Mouse (Mus musculus) layer of hippocampus, postnatal 14 days (tissue): ENCODE data around the gene Wdsub1. TPM values are rescaled to one million over a fixed set of nuclear protein-coding genes. Genes with fewer than 3 reads are reported as not detected.

Experiments
- DNase-seq, 2 experiments: peaks; one replicate each; pipeline ENCODE4 v3.0.0; 2021 to 2022; ENCODE audit warnings: low spot score in 2 of 2, mixed read lengths in 1 of 2
- total RNA-seq, 2 experiments: library from RNA; stranded (reverse); gene quantifications; 2 replicates each; pipeline ENCODE4 v1.2.3; 2021

Gene Wdsub1
- total RNA-seq, 2 experiments from 2014 or later: 17.6 to 19.3 TPM

DNA sequence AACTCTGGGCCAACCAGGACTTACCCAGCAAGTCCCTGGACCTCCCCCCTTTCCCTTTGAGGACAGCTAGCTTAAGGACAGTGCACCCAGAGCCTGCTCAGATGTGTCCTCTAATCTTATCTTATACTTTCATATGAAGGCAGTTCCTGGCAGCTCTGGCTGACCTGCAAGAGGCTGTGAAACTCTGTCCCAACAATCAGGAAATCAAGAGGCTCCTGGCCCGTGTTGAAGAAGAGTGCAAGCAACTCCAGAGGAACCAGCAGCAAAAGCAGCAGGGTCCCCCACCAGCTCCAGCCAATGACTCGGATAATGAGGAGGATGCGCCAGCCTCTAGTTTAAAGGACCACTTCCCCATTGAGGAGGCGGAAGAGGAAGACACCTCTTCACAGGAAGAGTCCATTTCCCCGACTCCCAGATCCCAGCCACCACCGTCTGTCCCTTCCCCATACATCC lies 39.8 kb downstream of the Wdsub1 start:
- no peak for DNase-seq

DNA sequence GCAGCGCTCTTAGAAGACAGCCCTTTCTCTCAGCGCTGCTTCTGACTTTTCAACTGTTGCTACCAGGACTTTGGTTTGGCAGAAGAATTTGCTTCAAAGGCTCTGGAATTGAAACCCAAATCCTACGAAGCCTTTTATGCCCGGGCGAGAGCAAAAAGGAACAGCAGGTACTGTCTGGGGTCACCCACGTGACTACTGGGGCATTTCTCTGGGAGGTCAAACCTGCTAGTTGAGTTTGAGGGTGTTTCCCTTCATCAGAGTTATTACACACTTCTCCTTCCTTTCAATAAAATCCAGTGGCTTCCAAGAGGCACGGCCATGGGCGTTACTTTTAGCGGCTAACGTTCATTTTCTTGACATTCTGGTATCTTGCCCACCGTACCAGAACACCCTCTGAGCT lies 40.4 kb downstream of the Wdsub1 start:
- no peak for DNase-seq

DNA sequence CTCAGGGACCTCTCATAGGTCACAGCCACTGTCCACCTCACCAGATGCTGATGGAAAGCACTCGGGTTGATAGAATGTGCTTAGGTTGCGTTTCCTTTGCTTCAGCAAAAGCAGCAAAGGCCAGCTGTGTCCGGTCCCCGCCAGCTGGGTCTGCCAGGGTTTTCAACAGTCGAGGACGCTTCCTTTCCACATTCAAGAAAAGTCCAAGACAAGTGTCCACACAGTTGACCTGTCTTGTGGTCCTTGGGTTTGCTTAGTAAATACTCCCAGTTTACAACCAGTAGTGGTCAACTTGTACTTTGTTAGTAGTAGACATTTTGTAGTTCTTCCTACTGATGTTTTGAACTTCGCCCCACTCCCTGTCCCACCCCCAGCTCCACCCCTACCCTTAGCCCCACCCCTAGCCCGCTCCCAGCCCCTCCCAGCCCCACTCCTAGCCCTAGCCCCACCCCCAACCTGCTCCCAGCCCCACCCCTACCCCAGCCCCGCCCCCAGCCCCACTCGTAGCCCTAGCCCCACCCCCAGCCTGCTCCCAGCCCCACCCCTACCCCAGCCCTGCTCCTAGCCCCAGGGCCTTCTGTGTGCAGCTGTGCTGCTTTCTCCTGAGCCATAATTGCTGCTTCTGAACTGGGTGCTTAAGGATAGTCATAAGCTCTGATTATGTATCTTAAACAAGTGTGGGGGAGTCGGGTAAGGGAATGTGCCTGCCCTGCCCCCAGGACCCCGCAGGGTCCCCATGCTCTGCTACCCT lies 41.0 kb downstream of the Wdsub1 start:
- DNase-seq: no peak

DNA sequence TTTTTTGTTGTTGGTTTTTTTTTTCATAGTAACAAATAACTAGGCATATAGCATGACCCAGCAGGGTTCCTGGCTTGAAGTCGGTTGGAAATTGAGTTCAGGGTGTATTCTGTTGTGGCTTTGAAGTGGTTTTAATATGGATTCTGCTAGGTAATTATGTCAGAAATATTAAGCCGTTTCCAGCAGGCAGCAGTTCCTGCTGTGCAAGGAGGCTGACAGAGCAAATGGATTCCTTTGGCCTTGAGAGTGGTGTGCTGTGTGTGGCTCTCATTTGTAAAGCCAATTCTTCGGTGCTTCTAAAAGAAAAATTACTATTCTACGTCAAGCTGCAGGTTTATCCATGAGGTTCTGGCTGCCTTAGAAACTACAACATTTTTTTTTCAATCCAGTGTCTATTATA lies 42.2 kb downstream of the Wdsub1 start:
- DNase-seq: no peak

DNA sequence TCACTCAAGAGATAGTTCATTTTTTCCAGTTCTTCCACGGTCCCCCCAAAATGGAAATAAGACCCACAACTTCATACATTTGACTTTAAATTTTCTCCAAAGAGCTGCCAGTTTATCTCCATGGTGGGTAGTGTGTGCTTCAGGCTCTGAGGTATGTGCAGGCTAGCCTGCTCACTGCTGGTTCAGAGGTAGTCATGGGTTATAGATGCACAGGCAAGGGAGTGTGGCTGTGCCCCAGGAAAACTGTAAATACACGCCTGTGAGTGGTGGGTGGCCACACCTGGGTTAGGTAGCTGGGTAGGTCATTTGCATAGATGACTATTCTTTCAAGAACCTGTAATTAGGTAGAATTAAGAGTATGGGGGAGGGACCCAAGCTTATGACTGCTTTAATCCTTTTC lies 42.6 kb downstream of the Wdsub1 start:
- no peak for DNase-seq

DNA sequence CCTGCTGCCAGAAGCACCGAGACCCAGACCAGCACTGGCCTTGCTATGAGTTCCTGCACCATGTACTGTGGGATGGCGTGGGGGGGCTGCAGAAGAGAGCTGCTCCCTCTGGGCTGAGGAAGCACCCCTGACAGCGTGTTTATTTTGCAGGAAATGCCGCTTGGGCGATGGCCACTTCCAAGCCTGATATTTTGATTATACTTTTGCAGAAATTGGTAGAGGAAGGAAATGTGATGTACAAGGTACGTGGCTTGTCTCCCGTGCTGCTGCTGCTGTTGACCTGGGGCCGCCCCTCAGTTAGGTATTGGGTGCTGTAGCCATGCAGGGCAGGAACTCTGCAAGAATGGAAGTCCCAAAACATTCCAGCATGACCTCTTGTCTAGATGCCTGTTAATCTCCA lies 43.6 kb downstream of the Wdsub1 start:
- DNase-seq: no peak

DNA sequence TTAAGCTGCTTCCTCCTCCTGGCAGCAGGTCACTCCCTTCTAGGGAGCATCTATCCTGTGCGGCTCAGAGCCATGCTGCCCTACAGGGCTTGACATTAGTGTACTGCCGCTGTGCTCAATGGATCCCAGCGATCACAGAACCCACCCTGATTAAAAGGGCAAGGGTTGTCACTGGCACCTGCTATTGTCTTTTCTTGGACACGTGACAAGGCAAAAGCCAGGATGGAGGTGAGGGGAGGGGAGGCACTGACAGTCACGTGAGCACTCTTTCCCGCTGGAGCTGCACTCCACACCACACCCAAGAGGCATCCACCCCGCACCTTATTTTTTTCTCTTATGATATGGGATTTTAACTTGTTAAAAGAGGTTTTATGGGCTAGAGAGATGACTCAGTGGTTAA lies 50.6 kb downstream of the Wdsub1 start:
- no peak for DNase-seq

DNA sequence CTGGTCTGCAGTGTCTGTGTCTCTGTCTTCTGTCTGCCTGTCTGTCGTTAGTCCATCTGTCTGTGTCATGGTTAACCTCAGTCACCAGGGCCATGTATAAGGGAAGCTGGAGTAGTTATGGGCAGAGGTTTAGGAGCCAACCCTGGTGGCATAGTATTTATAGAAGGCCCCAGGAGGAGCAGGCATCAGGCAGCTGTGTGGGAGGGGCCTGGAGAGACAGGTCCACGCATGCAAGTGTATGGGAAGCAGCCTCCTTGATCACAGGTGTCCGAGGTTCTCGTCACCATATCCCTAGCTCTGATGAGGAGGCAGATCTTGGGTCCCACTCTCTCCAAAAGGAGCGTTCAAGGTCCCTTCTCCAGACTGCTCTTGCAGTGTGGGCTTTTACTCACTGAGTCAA lies 51.5 kb downstream of the Wdsub1 start:
- DNase-seq: no peak

DNA sequence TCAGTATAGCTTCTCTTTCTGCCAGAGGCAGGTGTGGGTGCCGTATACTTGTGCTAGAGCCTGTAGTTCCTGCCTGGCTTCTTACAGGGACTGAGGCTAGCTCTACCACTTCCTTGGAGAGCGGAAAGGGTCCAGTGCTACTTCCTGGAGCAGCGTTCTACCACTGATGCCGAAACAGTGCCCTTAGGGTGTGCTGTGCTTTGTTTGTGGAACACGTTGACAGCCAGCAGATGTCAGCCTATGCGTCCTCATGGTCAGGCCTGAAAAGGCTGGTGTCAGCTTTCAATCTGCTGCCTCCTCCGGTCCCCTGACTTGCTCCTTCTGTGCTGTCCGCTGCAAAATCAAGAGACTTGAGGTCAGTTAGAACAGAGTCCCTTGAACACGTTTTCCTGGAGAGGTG lies 52.2 kb downstream of the Wdsub1 start:
- no peak for DNase-seq

DNA sequence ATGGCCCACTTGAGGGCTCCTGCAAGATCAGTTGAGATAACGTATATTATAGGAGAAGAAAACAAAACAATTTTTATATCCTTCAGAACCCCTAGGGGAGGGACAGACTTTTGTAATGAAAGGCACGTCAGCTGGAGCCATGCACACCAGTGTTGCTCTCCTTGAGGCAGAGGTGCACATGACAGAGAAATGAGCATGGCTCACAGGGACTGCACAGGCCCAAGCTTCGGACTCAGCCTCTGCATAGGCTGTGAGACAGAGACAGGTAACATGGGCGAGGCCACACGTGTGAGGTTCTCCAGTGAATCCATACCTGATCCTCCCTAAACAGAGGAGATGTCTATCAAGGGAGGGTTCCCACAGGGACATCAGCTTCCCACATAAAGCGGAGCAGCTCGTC lies 52.7 kb downstream of the Wdsub1 start:
- DNase-seq: no peak

DNA sequence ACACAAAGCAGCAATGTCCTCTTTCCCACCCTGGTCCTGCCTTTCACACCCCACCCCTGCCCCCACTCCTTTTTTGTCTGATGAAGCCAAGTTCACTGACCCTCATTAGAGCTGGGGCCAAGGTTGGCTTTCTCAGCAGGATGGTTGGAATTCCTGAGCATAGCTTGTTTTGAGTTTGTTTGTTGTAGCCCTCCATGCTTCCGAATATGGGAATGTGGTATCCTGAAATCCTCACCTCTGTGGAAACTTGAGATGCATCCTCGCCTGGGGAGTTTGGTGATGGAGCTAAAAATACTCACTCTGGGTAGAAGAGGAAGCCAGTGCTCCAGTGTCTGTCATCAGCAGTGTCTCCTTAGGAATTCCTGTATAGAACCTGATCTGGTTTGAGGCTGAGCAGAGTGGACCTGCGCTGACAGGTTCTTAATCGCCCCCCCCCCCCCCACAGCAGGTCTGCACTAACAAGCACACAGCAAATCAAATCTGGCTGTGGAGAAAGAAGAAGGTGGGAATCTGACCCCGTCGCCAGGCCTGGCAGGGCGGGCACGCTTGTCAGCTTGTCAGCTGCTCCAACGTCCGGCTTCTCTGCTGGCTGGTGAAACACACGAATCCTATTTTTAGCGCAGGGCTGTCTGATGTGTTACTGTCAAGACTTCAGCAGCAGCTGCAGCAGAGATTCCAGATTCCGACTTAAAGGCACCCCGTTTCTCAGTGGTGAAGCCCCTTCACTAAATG lies 53.4 kb downstream of the Wdsub1 start:
- DNase-seq: peak in 1 of 2 experiments; percentile 38

DNA sequence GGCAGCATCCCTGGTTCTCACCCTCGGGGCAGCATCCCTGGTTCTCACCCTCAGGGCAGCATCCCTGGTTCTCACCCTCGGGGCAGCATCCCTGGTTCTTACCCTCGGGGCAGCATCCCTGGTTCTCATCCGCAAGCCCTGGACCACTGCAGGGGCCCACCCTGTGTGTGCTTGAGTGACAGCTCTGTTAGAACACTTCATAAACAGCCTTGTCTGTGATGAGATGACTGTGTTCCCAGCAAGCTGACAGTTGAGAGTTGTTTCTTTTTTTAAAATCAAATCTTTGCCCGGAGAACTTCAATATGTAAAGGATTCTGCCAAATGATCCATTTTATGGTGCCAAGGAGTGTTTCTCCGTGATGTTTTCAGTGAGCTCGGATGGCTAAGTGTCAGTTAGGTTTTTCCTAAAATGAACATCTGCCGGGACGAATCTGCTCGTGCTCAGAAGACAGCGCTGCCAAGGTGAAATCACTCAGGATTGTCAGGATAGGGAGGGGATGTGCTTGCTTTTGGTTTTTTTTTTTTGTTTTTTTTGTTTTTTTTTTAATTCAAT lies 54.2 kb downstream of the Wdsub1 start:
- DNase-seq: peak in 1 of 2 experiments; percentile 54

DNA sequence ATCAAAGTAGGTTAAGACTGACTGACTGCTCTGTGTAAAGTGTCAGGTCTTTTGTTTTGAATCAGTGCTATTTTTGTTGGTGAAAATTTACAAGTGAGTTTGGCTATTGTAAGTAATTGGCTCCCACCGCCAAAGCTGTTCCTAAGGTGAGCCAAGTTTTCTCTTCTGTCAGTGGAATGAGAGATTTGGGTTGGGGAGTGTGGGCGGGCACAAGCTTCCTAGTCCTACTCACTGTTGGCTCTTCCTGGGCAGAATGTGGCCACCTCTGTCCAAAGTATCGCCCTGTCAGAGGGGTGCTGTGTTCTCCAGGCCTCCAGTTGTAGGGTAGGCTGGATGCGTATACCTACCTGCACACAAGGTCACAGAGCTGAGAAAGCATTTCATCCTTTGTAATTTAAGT lies 57.0 kb downstream of the Wdsub1 start:
- DNase-seq: no peak

DNA sequence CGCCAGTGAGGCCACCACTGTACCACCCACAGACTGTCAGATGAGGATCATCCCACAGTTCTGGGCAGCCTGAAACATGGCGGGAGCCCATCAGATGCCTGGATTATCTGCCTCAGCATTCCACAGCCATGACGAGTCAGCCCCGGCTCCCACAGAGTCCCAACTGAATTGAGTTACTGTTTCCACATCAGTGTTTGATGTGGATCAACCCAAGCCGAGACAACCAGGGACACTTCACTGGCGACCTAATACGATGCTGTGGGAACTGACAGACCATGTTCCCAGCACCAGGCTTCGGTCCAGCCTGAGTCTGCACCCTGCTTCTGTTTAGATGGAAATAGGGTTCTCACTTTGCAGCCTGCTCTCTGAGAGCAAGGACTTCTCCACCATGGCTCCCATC lies 58.1 kb downstream of the Wdsub1 start:
- peak; percentile 55 to 57 for DNase-seq

DNA sequence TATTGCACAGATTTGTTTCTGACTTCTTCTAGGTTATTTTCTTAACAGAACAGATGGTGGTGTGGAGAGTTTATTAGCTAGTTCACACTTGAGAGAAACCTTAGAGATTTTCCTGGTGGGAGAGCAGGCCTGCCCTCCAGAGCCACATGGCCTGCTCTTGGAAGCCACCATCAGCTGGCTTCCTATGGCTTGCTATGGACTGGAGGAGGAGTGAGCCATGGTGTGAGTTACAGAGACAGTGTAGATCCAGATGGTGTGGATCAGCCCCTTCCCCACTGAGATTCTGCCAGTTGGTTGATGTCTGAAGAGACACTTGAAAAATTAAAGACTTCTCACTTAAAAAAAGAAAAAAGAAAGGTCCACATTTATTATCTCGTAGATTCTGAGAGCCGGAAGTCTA lies 61.3 kb downstream of the Wdsub1 start:
- no peak for DNase-seq

DNA sequence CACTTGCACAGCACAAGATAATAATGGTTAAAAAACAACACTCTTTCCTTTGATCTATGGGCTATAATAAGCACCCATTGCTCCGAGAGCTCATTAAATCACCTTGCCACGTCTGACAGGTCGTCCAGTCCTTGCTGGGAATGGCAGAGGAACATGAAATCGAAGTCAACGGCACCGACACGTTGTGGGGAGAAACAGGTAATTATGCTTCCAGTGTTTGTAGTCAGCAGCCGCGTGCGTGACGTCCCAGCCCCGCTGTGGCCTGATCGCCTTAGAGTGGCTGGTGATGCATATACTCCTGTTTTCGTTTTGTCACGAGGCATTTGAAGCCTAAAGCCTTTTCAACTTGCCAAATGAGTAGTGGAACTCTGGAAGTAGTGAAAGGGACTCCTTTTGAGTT lies 62.3 kb downstream of the Wdsub1 start:
- no peak for DNase-seq

DNA sequence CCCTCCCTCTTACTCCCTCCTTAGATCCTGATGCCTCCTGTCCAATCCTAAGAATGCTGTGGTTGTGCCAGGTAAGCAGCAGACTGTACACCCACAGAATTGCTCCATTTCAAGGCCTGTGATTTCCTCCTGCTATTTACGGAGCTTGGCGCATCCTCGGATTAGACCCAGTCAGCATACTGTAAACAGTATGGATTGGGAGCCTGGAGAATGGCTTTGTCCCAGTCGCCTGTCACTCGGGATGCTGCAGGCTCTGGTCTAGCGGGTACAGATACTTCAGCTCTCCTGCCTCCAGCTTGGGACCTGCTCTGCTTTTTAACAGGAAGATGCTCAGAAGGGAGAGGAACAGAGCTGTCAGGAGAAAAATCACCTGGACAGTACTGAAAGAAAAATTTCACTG lies 63.0 kb downstream of the Wdsub1 start:
- no peak for DNase-seq

DNA sequence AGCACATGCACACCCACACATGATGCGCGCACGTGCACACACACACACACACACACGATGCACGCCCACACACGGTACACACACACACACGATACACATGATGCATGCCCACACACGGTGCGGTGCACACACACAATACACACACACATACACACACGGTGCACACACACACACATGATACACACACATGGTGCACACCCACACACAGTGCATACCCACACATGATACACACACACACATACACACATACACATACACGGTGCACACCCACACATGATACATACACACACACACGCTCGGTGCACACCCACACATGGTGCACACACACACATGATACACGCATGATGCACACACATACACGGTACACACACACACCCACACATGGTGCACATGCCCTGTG lies 63.7 kb downstream of the Wdsub1 start:
- no peak for DNase-seq

DNA sequence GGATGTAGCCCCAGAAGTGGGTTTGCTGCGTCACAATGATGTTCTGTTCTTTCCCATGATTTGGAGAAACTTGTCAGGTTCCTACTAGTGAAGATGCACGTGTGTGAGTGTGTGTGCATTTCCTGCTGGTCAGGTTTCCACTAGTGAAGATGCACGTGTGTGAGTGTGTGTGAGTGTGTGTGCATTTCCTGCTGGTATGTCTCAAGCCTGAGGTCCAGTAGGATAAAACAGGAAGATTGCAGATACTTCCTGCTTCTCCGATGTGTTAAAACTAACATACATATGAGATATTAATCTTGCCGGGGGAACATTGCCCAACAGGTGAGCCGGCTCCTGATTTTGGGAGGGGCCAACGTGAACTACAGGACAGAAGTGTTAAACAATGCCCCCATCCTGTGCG lies 67.4 kb downstream of the Wdsub1 start:
- DNase-seq: no peak

DNA sequence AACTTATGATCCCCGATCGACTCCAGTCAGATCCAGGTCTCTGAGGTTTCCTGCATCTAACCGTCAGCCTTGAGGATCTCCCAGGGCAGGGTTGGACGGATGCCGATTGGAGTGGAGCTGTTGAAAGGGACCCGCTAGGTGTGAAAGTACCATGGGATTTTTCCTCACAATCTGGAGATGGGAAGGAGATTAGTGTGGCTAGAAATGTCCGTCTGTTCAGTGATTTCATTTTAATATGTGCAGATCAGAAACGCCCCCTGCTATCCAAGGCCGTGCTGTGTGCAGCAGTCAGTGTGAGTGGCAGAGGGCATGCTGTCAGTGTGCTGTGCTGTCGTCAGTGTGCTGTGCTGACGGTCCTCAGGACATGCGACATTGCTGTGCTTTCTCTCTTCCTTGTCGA lies 68.9 kb downstream of the Wdsub1 start:
- no peak for DNase-seq

DNA sequence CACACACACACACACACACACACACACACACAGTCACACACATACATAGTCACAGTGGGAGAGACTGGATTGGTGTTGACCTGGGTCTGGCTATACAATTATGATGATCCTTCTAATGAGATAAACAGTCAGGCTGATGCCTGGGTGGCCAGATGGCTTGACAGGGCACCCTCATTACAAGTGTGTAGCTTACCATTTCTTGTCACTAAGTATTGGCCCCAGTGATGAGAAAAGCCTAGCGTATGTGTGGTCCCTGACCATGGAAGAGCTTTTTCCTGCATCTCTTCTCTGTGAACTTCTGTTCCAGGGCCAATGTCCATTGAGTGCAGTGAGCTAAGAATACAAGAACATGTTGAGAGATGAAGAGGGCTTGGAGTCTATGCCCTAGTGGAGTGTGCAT lies 69.8 kb downstream of the Wdsub1 start:
- DNase-seq: no peak

DNA sequence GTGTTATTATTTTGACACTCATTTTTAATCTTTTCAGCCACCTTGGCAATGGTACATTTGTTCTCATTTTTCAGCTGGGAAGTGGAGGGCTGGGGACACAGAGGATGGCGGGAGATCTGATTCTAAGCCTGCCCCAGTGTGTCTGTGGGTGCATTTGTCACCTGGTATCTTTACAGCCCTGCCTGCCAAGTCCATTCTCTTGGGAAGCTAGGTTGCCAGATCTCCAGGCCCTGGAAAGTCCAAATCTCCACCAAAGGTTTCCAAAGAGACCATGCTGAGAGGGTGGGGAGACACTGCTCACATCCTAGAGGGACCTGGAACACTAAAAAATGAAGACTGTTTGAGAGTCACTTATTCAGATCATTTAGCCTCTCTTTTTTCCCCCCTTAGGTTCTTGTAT lies 71.1 kb downstream of the Wdsub1 start:
- DNase-seq: no peak

DNA sequence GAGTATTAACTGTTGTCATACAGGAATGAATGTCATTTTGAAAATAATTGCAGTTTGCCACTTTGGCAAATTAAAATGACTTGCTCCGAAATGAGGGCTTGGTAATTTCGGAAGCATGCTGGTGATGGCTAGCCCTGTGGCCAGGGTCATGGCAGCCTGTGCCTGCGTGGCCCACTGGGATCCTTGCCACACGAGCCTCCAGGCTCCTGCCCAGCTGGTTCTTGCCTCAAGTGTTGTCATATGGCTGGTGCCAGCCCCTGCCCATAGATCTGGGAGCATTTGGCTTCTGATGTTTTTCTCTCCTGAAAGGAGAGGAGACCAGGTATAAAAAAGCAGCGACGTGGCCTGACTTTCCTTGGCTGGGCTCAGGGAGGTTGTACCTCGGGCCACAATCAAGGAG lies 72.4 kb downstream of the Wdsub1 start:
- DNase-seq: no peak
